Mouse (Mus musculus) gastrocnemius, adult 18-20 months (tissue): ENCODE measurements at regions not wholly inside any gene's neighbourhood (a gene's known extent, or its start where the extent isn't known, plus 50 kb on each side); places are given as distances from the start of the nearest gene placed in this dataset.

Experiments
- DNase-seq: peaks from one replicate; pipeline ENCODE4 v3.0.0; 2021; ENCODE audit warnings: low spot score

- no peak for DNase-seq
Measured at GRCm38 (mm10) chr12:69455566-69455965, 83.3 kb upstream of the Gm9887 start.

- DNase-seq = no peak
Measured at GRCm38 (mm10) chr12:69453544-69453943, 81.3 kb upstream of the Gm9887 start.

- no peak for DNase-seq
Measured at GRCm38 (mm10) chr12:69452986-69453385, 80.7 kb upstream of the Gm9887 start.

GRCm38 (mm10) chr12:69451110-69451509, 78.9 kb upstream of the Gm9887 start:
- peak; percentile 44 for DNase-seq

- peak; percentile 33 for DNase-seq
Measured at GRCm38 (mm10) chr12:69447962-69448767, 75.9 kb upstream of the Gm9887 start.

GRCm38 (mm10) chr12:69447322-69447827, 75.1 kb upstream of the Gm9887 start:
- DNase-seq = no peak

GRCm38 (mm10) chr12:69446468-69447321, 74.4 kb upstream of the Gm9887 start:
- peak; percentile 80 for DNase-seq

GRCm38 (mm10) chr12:69446085-69446467, 73.8 kb upstream of the Gm9887 start:
- DNase-seq = no peak

GRCm38 (mm10) chr12:69442321-69442720, 70.1 kb upstream of the Gm9887 start:
- DNase-seq = no peak

GRCm38 (mm10) chr12:69441764-69442163, 69.5 kb upstream of the Gm9887 start:
- DNase-seq = no peak

- no peak for DNase-seq
Measured at GRCm38 (mm10) chr12:69438271-69438670, 66.0 kb upstream of the Gm9887 start.

- DNase-seq = no peak
Measured at GRCm38 (mm10) chr12:69436839-69437501, 64.7 kb upstream of the Gm9887 start.

- no peak for DNase-seq
Measured at GRCm38 (mm10) chr12:69434315-69434714, 62.1 kb upstream of the Gm9887 start.

GRCm38 (mm10) chr12:69432086-69432485, 59.8 kb upstream of the Gm9887 start:
- no peak for DNase-seq

- no peak for DNase-seq
Measured at GRCm38 (mm10) chr12:69428108-69428507, 55.9 kb upstream of the Gm9887 start.

- DNase-seq = no peak
Measured at GRCm38 (mm10) chr12:69425610-69426009, 53.4 kb upstream of the Gm9887 start.

- DNase-seq = peak; percentile 12
Measured at GRCm38 (mm10) chr12:69424971-69425370, 52.7 kb upstream of the Gm9887 start.
